Mouse (Mus musculus) kidney, adult 18-20 months (tissue): ENCODE measurements around the gene Ptpn11.

Source experiments
- DNase-seq: peaks from one replicate; pipeline ENCODE4 v3.0.0; 2021

Gene Ptpn11

DNA sequence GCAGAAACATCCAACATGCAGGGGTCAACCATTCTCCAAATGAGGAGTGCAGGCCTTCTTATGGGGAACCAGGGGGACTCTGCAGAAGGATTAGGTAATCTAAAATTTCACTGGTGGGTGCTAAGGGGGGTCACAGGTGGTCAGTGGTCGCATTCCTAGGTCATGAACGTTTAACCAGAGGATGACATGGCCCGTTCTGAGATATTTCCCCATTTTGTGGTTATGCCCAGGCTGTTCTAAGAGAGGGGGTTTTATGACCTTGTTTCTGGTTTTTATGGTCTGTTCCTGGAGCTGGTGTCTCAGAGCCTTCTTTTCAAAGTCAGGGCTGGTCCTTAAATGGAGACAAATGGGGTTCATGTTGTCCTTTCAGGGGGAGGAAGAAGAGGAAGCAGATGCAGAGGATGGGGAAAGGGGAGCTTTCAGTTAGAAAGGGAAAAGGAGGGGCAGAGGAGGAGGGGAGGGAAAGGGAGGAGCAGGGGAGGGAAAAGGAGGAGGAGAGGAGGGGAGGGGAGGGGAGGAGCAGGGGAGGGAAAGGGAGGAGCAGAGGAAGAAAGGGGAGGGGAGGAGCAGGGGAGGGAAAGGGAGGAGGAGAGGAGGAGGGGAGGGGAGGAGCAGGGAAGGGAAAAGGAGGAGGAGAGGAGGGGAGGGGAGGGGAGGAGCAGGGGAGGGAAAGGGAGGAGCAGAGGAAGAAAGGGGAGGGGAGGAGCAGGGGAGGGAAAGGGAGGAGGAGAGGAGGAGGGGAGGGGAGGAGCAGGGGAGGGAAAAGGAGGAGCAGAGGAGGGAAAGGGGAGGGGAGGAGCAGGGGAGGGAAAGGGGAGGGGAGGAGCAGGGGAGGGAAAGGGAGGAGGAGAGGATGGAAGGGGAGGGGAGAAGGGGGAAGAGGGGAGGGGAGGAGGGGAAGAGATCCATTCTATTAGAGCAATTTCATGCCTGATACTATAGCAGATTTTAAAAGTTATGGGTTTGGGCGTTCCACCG is 66.7 kb downstream of the Ptpn11 start:
- no peak for DNase-seq

GRCm38 (mm10) chr5:121123399-121123798 is 67.8 kb downstream of the Ptpn11 start:
- DNase-seq, result no peak

GRCm38 (mm10) chr5:121122577-121122976 is 68.6 kb downstream of the Ptpn11 start:
- DNase-seq, result no peak

- no peak for DNase-seq
These were observed 69.2 kb downstream of the Ptpn11 start for GRCm38 (mm10) chr5:121122036-121122435.

- DNase-seq, result no peak
These were observed 71.7 kb downstream of the Ptpn11 start for GRCm38 (mm10) chr5:121119331-121120034.

DNA sequence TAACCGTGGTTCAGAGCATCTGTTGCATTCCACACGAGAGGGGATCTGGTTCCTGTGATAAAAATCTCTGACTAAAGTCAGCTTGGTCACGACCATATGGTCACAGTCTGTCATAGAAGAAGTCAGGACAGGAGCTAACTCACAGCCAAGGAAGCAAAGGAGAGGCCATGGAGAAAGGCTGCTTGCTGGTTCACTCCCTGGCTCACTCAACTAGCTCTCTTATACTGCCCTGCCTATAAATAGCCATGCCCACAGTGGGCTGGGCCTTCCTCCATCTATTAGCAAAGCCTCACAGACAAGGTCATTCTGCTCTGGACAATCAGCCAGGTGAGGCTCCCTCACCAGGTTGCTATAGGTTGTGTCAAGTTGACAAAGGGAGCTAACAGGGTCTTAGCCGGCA is 72.9 kb downstream of the Ptpn11 start:
- DNase-seq, result peak; percentile 18

DNA sequence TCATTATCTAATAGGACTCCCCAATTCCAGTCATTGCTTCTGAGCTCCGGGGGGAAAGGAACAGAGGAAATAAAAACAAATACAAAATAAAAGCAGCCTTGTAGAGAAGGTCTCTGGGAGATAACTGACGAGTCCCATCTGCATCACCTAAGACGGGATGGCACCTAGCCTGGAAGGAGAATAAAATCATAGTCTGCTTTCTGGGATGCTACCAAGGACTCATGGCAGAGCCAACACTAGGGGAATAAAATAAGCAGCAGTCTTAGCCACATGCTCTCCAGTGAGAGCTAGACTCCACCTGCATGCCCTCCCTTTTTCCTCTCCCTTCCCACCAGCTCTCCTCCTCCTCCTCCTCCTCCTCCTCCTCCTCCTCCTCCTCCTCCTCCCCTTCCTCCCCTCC is 74.3 kb downstream of the Ptpn11 start:
- DNase-seq, result no peak

DNA sequence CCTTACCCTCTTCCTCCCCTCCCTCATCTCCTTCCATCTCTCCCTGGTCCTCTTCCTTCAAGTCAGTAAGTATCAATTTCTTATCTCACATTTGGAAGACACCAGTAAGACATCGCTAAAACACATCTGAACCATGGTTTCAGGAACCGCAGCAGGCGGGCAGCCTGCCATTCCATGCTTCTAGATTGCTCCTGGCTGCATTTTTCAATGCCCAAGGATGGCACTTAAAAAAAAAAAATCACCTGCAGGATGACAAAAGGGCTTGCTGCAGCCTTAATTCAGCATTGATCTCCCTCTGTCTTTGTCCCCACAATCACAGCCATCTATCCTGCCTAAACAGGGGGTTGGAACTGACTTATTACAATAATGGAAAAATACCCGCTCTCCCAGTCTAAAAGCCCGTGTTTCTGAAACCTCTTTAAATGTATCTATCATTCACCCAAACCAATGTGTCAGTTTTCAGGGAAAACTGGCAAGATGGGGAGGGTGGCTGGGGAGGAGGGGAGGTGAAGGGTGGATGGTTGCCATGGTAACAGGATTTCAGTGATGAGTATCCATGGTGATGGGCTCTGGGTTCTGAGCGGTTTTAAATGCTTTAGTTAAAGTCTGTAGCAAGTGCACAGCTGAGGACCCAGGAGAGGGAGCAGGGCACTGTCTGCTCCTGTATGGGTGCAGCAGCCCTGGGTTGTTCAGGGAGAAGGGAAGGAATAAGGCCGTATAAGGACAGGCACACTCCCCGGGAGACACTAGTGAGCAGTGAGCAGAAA is 75.6 kb downstream of the Ptpn11 start:
- DNase-seq, result no peak

DNA sequence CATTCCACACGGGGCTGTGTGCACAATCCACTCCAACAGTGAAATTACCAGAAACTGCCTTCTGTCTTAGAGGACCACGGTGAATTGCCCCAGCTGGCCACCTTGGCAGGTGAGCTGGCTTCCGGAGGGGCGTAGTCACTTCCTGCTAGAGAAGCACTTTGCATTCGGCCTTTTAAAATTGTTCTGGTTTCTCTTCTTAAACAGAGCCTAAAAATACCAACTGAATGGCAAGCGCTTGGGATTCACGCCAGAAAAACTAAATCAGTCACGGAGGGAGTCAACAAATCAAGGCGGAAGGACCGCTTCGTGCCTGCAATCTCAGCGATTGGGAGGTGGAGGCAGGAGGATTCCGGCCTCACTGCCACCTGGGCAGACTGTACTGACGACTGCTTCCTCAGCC is 77.0 kb downstream of the Ptpn11 start:
- no peak for DNase-seq

GRCm38 (mm10) chr5:121112390-121112789 is 78.8 kb downstream of the Ptpn11 start:
- DNase-seq, result no peak

DNA sequence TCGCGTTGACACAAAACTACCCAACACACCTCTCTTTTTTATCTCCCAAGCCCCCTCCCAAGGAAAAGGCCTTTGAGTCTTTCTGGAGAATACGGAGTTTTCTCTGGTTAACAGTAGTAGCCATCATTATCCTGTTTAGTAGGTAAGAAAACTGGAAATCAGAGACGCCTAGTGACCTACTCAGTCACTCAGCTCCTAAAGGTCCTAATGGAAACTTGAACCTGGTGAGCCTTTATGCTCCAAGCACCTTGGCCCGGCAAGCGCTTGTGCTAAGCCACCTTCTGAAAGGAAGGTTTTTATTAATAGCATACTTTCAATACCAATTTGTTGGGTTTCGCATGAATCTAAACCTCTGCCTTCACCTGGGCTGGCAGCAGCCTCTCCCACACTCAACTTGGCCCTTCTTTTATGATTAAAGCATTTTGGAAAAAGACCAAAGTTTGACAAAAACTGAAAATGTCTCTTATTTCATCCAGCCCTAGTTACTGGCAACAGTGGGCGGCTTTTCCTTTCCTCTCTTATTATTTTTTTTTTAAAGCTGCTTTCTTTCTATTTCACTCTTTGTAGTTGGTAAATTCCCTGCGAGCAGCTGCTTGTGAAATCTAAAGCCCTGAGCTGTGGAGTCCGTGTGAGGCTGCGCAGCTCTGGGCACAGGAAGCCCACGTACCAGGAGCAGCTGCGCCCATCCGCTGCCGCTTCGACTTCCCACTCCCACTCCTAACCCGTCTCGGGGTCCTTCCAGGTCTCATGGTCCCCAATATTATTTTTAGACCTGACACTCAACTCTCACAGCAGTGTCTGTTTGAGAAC is 79.9 kb downstream of the Ptpn11 start:
- no peak for DNase-seq

DNA sequence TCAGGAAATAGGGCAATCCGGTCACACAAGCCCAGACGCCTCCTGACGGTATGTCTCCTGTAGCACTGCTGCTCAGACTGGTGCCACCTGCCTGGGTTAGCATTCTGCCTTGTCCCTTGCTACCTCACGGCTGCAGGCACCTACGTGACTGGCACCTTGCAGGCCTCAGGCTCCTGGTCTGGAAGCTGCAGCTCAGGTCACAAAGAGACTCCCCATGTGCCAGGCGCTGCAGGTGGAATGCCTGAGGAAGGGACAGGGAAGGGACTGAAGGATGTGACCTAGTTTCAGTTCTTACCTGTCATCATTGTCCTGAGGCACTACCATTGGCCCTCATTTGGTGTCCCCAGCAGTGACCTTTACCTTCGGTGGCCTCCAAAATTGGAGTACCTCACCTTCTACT is 82.0 kb downstream of the Ptpn11 start:
- no peak for DNase-seq

GRCm38 (mm10) chr5:121106913-121107312 is 84.3 kb downstream of the Ptpn11 start:
- DNase-seq, result no peak

DNA sequence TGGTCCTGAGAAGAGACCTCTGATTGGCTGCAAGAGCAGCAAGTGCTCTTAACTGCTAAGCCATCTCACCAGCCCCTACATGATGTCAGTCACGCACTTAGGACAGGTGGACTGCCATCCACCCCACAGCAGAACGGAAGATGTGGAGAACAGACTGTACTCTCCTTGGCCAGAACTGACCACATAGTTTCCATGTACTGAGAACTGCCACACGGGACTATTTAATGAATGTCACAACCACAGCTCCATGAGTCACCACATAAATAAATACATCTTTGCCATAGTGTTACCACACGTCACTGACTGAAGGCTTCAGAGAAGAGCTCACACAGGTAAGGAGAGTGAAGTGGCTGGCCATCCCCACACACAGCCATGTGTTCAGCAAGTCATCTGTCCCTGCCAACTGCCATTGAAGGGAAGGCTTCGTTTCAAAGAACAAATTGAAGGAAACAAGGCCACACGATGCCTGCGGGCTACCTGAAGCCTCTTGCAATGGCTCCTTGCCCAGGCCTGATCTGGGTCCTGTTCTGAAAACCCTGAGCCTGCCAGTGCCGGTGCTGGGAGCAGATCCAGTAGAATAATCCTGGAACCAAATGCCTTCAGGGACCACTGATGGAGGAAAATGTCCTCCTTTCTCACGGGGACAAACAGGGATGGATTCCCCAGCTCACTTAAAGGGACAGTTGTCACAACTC is 90.2 kb downstream of the Ptpn11 start:
- DNase-seq, result no peak

DNA sequence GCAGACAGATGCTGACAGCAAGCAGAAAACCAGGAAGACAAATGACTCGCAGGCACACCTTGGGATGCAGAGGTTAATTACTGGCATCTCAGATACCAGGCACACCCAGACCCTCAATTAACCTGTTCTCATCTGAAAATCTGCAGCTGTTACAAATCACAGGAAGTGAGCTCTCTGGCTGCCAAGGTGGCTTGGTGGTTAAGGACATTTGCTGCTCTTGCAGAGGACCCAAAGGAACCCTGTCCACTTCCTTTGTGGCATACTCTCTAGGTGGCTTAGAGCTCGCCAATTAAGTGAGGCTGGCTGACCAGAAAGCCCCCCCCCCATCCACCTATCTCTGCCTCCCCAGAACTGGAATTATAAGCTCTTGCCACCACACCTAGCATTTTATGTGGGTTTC is 91.1 kb downstream of the Ptpn11 start:
- no peak for DNase-seq

GRCm38 (mm10) chr5:121097970-121098369 is 93.2 kb downstream of the Ptpn11 start:
- DNase-seq, result no peak

DNA sequence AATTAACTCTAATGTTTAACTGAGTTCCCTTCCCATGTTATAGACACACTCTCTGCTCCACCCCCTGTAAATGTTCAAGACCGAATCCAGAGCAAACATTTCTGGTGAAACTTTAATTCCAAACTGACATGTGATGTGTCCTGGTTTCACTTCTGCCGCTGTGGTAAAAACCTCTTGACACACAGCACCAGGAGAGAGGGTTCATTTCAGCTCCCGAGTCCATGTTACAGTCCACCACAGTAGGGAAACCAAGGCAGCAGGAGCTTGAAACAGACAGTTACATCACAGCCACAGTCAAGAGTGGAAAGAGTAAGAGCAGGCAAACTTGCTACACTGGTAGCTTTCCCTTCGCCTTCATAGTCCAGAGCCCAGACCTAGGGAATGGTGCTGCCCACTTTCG is 94.5 kb downstream of the Ptpn11 start:
- DNase-seq, result no peak

GRCm38 (mm10) chr5:121093281-121093680 is 97.9 kb downstream of the Ptpn11 start:
- no peak for DNase-seq

GRCm38 (mm10) chr5:121089660-121090059 is 101.5 kb downstream of the Ptpn11 start:
- DNase-seq, result no peak

- DNase-seq, result no peak
These were observed 103.5 kb downstream of the Ptpn11 start for GRCm38 (mm10) chr5:121087733-121088132.

GRCm38 (mm10) chr5:121082605-121083004 is 108.6 kb downstream of the Ptpn11 start:
- DNase-seq, result no peak

- no peak for DNase-seq
These were observed 109.4 kb downstream of the Ptpn11 start for GRCm38 (mm10) chr5:121081754-121082153.
